Mouse (Mus musculus) ES-Bruce4 (cell line): ENCODE measurements around the gene Mrpl27. TPM values are rescaled to one million over a fixed set of nuclear protein-coding genes. Genes with fewer than 3 reads are reported as not detected.

Experiments used
- H3K27ac ChIP-seq: 2 replicates; pipeline ENCODE4 v1.5.1; 2012; ENCODE audit warnings: low read length, inconsistent platforms; ENCODE audit not compliant: insufficient read depth
- H3K27me3 ChIP-seq: 2 replicates; pipeline ENCODE4 v1.6.1; 2012; ENCODE audit warnings: mild to moderate bottlenecking, low read length, inconsistent platforms; ENCODE audit not compliant: control insufficient read depth, poor library complexity, insufficient read depth, severe bottlenecking
- H3K36me3 ChIP-seq: 2 replicates; pipeline ENCODE4 v1.6.1; 2012; ENCODE audit warnings: inconsistent platforms, mild to moderate bottlenecking, low read length, moderate library complexity; ENCODE audit not compliant: control insufficient read depth, poor library complexity, insufficient read depth, severe bottlenecking
- H3K4me1 ChIP-seq: one replicate; pipeline ENCODE4 v1.8.1; 2011; ENCODE audit warnings: low read length; ENCODE audit not compliant: control insufficient read depth, insufficient read depth
- H3K4me3 ChIP-seq: 2 replicates; pipeline ENCODE4 v1.5.1; 2011; ENCODE audit warnings: low read depth, mild to moderate bottlenecking, low read length
- H3K9ac ChIP-seq: 2 replicates; pipeline ENCODE4 v1.6.1; 2012; ENCODE audit warnings: low read depth, mild to moderate bottlenecking, inconsistent platforms; ENCODE audit not compliant: poor library complexity, severe bottlenecking
- H3K9me3 ChIP-seq: replicated peaks from 2 replicates; pipeline ENCODE4 v1.6.1; 2012; ENCODE audit warnings: mild to moderate bottlenecking, low read length, inconsistent platforms; ENCODE audit not compliant: control insufficient read depth, poor library complexity, insufficient read depth, severe bottlenecking
- CTCF ChIP-seq: IDR thresholded peaks from one replicate; pipeline ENCODE4 v1.8.1; 2011; ENCODE audit warnings: low read depth, low read length
- EP300 ChIP-seq: IDR thresholded peaks from 2 replicates; pipeline ENCODE4 v1.6.1; 2011; ENCODE audit warnings: low read depth, low read length; ENCODE audit not compliant: insufficient read depth
- POLR2A ChIP-seq: IDR thresholded peaks from one replicate; pipeline ENCODE4 v1.8.1; 2011; ENCODE audit warnings: low read length; ENCODE audit not compliant: insufficient read depth
- polyA plus RNA-seq: library from polyadenylated mRNA; stranded (reverse); fragments of >200 nt; gene quantifications from 2 replicates; pipeline ENCODE4 v1.2.4, GENCODE M21; 2011; ENCODE audit warnings: low read depth; ENCODE audit not compliant: missing spikeins, insufficient read depth, insufficient read length

Gene Mrpl27
- polyA plus RNA-seq, 1 experiment = 48.1 TPM

GRCm38 (mm10) chr11:94702216-94702610, 48.6 kb downstream of the Mrpl27 start:
- no peak overlapping the region for H3K27ac ChIP-seq
- no peak for TF ChIP-seq CTCF
- no peaks in the 10 kb centered on the region for H3K27me3 ChIP-seq
- H3K9ac ChIP-seq = no peak overlapping the region
- no peaks in the 10 kb centered on the region for H3K36me3 ChIP-seq
- no peaks in the 10 kb centered on the region for H3K4me1 ChIP-seq
- no peak overlapping the region for H3K4me3 ChIP-seq
- H3K9me3 ChIP-seq = peaks cover 4% of the 10 kb centered on the region; the same call in 1 of the 2 replicates

GRCm38 (mm10) chr11:94704020-94704419, 50.5 kb downstream of the Mrpl27 start:
- Histone ChIP-seq H3K27ac (no peak overlapping the region), H3K4me1 (no peaks in the 10 kb centered on the region), H3K9me3 (peaks cover 4% of the 10 kb centered on the region; the same call in 1 of the 2 replicates)

GRCm38 (mm10) chr11:94704472-94704871, 50.9 kb downstream of the Mrpl27 start, which contains the start of gene Gm11541:
Gm11541 (minus strand) TSS chr11:94704499.
- no peaks in the 10 kb centered on the region for H3K27me3 ChIP-seq
- no peak within 1 kb of the TSS for H3K27ac ChIP-seq
- TF ChIP-seq POLR2A = no peak
- TF ChIP-seq EP300 = no peak
- no peak for TF ChIP-seq CTCF
- no peaks in the 10 kb centered on the region for H3K4me1 ChIP-seq
- H3K9me3 ChIP-seq = peaks cover 4% of the 10 kb centered on the region; the same call in 1 of the 2 replicates
- H3K9ac ChIP-seq = no peak within 1 kb of the TSS
- no peaks in the 10 kb centered on the region for H3K36me3 ChIP-seq
- no peak within 1 kb of the TSS for H3K4me3 ChIP-seq

More at GRCm38 (mm10) chr11:94704020-94704419, 50.5 kb downstream of the Mrpl27 start:
- TF ChIP-seq EP300 = no peak
- TF ChIP-seq CTCF = no peak
- no peak for TF ChIP-seq POLR2A
- Histone ChIP-seq H3K27me3 (no peaks in the 10 kb centered on the region), H3K36me3 (no peaks in the 10 kb centered on the region), H3K4me3 (no peak overlapping the region), H3K9ac (no peak overlapping the region)

Other genes with a start within 250 kb of the Mrpl27 start
- gene Cacna1g, start 179.6 kb upstream of the Mrpl27 start, polyA plus RNA-seq = 2.9 and 8.6 TPM in 2 replicates
- gene Spata20, start 167.6 kb upstream of the Mrpl27 start, polyA plus RNA-seq = 1.4 TPM in 1 of 2 replicates, not detected in the other
- gene Epn3, start 153.8 kb upstream of the Mrpl27 start, polyA plus RNA-seq = 2.7 and 2.9 TPM in 2 replicates
- gene Mycbpap, start 132.0 kb upstream of the Mrpl27 start, polyA plus RNA-seq = 1.2 and 1.3 TPM in 2 replicates
- gene Rsad1, start 104.5 kb upstream of the Mrpl27 start, polyA plus RNA-seq = 3.1 and 3.2 TPM in 2 replicates
- gene Chad, start 88.7 kb upstream of the Mrpl27 start, polyA plus RNA-seq = not detected in 2 replicates
- 16.1 and 16.6 TPM in 2 replicates for gene Acsf2, start 51.9 kb upstream of the Mrpl27 start, polyA plus RNA-seq
- gene Lrrc59, start 24.0 kb upstream of the Mrpl27 start, polyA plus RNA-seq = 163 and 171 TPM in 2 replicates
- gene Eme1, start 197 bp downstream of the Mrpl27 start, polyA plus RNA-seq = 31.8 and 33.3 TPM in 2 replicates
- 16.8 and 20.1 TPM in 2 replicates for gene Xylt2, start 23.7 kb downstream of the Mrpl27 start, polyA plus RNA-seq
- gene Gm11541, start 50.7 kb downstream of the Mrpl27 start, polyA plus RNA-seq = not detected in 2 replicates
- gene Cdc34b, start 88.0 kb downstream of the Mrpl27 start, polyA plus RNA-seq = 0.55 TPM in 1 of 2 replicates, not detected in the other
- 0.30 TPM in 1 of 2 replicates, not detected in the other for gene Tmem92, start 128.9 kb downstream of the Mrpl27 start, polyA plus RNA-seq